Mouse (Mus musculus) kidney, adult 9 months (tissue): ENCODE measurements at regions not wholly inside any gene's neighbourhood (a gene's known extent, or its start where the extent isn't known, plus 50 kb on each side); places are given as distances from the start of the nearest gene placed in this dataset.
A peak's percentile ranks its signal among the peaks of the same experiment; 100 is the strongest.
"Not testable (repeated sequence)": the region's sequence is repeated elsewhere in the genome, so short reads cannot be mapped to it uniquely, and the experiment has no call there.

Experiments used
- DNase-seq: peaks from one replicate; pipeline ENCODE4 v3.0.0; 2022

GRCm38 (mm10) chr12:49084505-49084904 is 298.0 kb upstream of the Foxg1 start:
- DNase-seq: no peak

GRCm38 (mm10) chr12:49086076-49086475 is 296.4 kb upstream of the Foxg1 start:
- no peak for DNase-seq

GRCm38 (mm10) chr12:49090177-49090576 is 292.3 kb upstream of the Foxg1 start:
- no peak for DNase-seq

GRCm38 (mm10) chr12:49105931-49106330 is 276.5 kb upstream of the Foxg1 start:
- no peak for DNase-seq

GRCm38 (mm10) chr12:49106399-49107382 is 275.8 kb upstream of the Foxg1 start:
- peak; percentile 31 for DNase-seq

DNA sequence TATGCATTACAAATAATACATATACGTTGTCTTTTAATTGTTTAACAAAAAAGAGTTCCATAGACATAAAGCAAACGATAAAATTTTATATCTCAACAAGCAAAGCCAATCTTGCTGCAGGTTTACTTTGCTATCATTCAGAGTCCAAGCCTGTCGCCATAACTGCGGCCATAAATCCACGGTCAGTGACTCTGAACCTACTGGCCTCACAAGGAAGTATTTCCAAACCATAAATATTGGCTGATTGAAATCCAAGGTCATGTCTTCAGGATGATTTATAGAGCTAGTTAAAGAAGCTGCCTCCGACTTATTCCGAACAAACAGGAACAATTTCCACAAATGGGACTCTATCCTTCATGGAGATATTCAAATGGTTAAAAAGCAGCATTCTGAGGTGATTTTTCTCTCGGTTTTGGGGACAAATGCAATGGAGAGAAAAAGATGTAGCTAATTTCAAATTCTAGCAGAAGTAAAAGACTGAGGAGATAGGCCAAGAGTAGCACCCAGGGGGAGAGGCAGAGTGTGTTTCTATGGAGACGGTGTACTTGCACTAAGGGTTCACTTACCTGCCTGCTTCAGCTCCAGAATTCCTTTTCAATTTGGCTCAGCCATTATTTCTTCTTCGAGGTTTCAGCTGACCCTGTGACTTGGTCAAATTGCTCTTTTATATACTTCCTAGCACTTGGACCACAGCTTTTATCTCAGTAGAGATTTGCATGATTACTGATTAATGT is 274.9 kb upstream of the Foxg1 start:
- DNase-seq: no peak

DNA sequence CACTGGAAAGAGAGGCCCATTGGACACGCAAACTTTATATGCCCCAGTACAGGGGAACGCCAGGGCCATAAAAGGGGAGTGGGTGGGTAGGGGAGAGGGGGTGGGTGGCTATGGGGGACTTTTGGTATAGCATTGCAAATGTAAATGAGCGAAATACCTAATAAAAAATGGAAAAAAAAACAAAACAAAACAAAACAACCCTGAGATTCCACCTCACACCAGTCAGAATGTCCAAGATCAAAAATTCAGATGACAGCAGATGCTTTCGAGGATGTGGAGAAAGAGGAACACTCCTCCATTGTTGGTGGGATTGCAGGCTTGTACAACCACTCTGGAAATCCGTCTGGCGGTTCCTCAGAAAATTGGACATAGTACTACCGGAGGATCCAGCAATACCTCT is 251.4 kb upstream of the Foxg1 start:
- DNase-seq: not testable (repeated sequence)

DNA sequence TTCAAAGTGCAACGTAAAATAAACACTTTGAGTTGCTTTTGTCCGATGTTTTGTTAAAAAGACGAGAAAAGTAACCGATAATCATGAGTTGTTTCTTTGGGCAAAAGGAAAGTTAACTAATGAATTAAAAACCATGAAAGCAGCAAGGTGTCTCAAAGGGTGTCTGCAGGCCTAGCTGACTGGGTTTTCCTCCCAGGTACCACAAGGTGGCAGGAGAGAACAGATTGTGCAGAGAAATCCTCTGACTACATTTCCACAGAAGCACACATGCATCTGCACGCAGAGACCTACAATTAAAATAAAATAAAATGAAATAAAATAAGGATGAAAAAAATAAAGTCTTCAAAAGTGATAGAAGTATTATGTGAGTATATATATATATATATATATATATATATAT is 212.4 kb upstream of the Foxg1 start:
- DNase-seq: peak; percentile 21

GRCm38 (mm10) chr12:49171014-49171677 is 211.3 kb upstream of the Foxg1 start:
- DNase-seq: peak; percentile 3

- no peak for DNase-seq
Observed at GRCm38 (mm10) chr12:49191348-49191747, 191.1 kb upstream of the Foxg1 start.

DNA sequence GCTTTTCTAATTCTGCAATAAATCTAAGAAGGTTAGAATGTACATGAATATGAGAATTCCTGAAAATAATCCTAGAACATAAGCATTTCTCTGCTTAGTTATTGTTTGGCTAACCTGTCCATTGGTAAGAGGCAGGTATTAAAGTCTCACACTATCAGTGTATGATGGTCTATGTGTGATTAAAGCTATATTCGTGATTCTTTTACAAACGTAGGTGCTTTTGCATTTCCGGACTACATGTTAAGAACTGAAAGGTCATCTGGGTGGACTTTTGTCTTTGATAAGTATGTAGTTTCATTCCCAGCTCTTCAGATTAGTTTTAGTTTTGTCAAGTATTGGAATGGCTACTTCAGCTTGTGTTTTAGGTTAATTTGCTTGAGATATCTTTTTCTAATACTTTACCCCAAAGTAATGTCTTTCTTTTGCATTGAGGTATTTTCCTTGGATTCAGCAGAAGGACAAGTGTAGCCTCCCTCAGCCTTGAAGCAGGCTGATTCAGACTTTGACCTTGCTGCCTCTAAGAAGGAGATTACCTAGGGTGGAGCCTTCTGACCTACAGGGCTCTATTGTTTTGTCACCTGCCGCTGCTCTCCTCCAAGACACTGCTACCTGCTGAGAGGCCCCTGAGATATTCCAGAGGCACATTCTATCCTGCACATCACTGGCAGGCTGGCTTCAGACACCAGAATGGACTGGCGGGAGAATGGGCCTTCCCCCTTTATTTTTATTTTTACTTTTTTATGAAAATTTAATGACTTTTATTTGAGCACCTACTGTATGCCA is 148.7 kb upstream of the Foxg1 start:
- DNase-seq: no peak
